In genomic region chr9:121718792-121719318, GRCm38 (mm10) we compare ENCODE assay signal across 8 mouse cellular contexts. TPM values are rescaled to one million over a fixed set of nuclear protein-coding genes. Genes with fewer than 3 reads are reported as not detected.
DNase-seq lines count a peak whose midpoint lies in the region; ATAC-seq and TF ChIP-seq lines count a peak whose summit lies in the region.

Gene Nktr (plus strand): TSS chr9:121719169.

- H3K79me3 ChIP-seq in C2C12 (ENCODE audit: low read depth) = peaks cover 40% of the 10 kb centered on the region

- ATAC-seq in heart, embryonic 11.5 days (replicated peaks; ENCODE audit: insufficient number of reproducible peaks, low FRiP score, low TSS enrichment) = peak; percentile 99
- ATAC-seq in kidney, embryonic 16.5 days (ENCODE audit: low FRiP score, low TSS enrichment) = peak; percentile 99

- peak; percentile 70 for TF ChIP-seq POLR2A in brain, embryonic 14.5 days (IDR thresholded peaks at IDR 0.05; ENCODE audit: borderline replicate concordance, extremely low read depth, insufficient read depth, insufficient read length, poor library complexity, severe bottlenecking)
- TF ChIP-seq POLR2A in liver, adult 2 months (IDR thresholded peaks at IDR 0.05; ENCODE audit: extremely low read depth, insufficient read depth, low read length) = peak; percentile 66
- TF ChIP-seq POLR2A in myocyte (IDR thresholded peaks at IDR 0.05; ENCODE audit: insufficient read length, low read depth) = peak; percentile 85

- no peaks in the 10 kb centered on the region for H3K27me3 ChIP-seq in C2C12 (ENCODE audit: control insufficient read depth, insufficient read depth, insufficient read length)
- no peaks in the 10 kb centered on the region for H3K27me3 ChIP-seq in erythroblast, embryonic 14.5 days (ENCODE audit: control insufficient read depth)
- H3K27me3 ChIP-seq in heart, embryonic 11.5 days (ENCODE audit: control insufficient read depth, insufficient read depth, low read length) = no peaks in the 10 kb centered on the region
- no peaks in the 10 kb centered on the region for H3K27me3 ChIP-seq in kidney, embryonic 16.5 days (ENCODE audit: insufficient read depth, low read length)
- no peaks in the 10 kb centered on the region for H3K27me3 ChIP-seq in liver, adult 2 months (ENCODE audit: control insufficient read depth, insufficient read depth, low read length)
- H3K27me3 ChIP-seq in myocyte (ENCODE audit: control insufficient read depth, insufficient read depth, insufficient read length) = no peaks in the 10 kb centered on the region
- H3K27me3 ChIP-seq in splenic B cell, adult 2 months (ENCODE audit: control insufficient read depth, insufficient read depth, low read length, poor library complexity, severe bottlenecking) = no peaks in the 10 kb centered on the region

- peaks cover 13% of the 10 kb centered on the region for H3K36me3 ChIP-seq in C2C12 (ENCODE audit: control insufficient read depth, insufficient read depth)
- H3K36me3 ChIP-seq in erythroblast, embryonic 14.5 days (ENCODE audit: control insufficient read depth) = peaks cover 15% of the 10 kb centered on the region
- no peaks in the 10 kb centered on the region for H3K36me3 ChIP-seq in heart, embryonic 11.5 days (ENCODE audit: control insufficient read depth, insufficient read depth, low read length)
- H3K36me3 ChIP-seq in kidney, embryonic 16.5 days (ENCODE audit: insufficient read depth, low read length) = 0 out of 2 replicates have a peak, but pooled peaks cover under 1% of the 10 kb centered on the region
- no peaks in the 10 kb centered on the region for H3K36me3 ChIP-seq in liver, adult 2 months (ENCODE audit: control insufficient read depth, insufficient read depth, low read length)
- H3K36me3 ChIP-seq in myocyte (ENCODE audit: control insufficient read depth, insufficient read depth) = no peaks in the 10 kb centered on the region
- H3K36me3 ChIP-seq in splenic B cell, adult 2 months (ENCODE audit: control insufficient read depth, insufficient read depth, low read length, poor library complexity, severe bottlenecking) = no peaks in the 10 kb centered on the region

- H3K4me3 ChIP-seq in C2C12 (ENCODE audit: insufficient read depth, poor library complexity, severe bottlenecking) = peak within 1 kb of the TSS; percentile 63
- H3K4me3 ChIP-seq in erythroblast, embryonic 14.5 days (replicated peaks) = peak within 1 kb of the TSS; percentile 72
- H3K4me3 ChIP-seq in heart, embryonic 11.5 days (ENCODE audit: low read depth, low read length) = peak within 1 kb of the TSS; percentile 81
- H3K4me3 ChIP-seq in kidney, embryonic 16.5 days (ENCODE audit: low read length) = peak within 1 kb of the TSS; percentile 91
- H3K4me3 ChIP-seq in liver, adult 2 months (ENCODE audit: insufficient read depth, low read depth, low read length) = peak within 1 kb of the TSS; percentile 83
- H3K4me3 ChIP-seq in myocyte = peak within 1 kb of the TSS; percentile 80

- under 1% methylated on average over 56 of the region's 61 CpGs for WGBS in heart, embryonic 11.5 days (ENCODE audit: insufficient replicate concordance)
- WGBS in kidney, embryonic 16.5 days = under 1% methylated on average over 51 of the region's 61 CpGs
- under 1% methylated on average over 57 of the region's 61 CpGs for WGBS in liver, adult 2 months

- H3K79me2 ChIP-seq in C2C12 (ENCODE audit: control insufficient read depth, insufficient read depth) = peaks cover 47% of the 10 kb centered on the region
- peaks cover 2% of the 10 kb centered on the region; the same call in 1 of the 2 replicates for H3K79me2 ChIP-seq in liver, adult 2 months (ENCODE audit: control insufficient read depth, insufficient read depth, low read length)
- peaks cover 44% of the 10 kb centered on the region for H3K79me2 ChIP-seq in myocyte (ENCODE audit: control insufficient read depth, insufficient read depth)

- TF ChIP-seq CTCF in C2C12 (IDR thresholded peaks at IDR 0.05; ENCODE audit: control insufficient read depth, insufficient read depth, insufficient read length) = no peak
- TF ChIP-seq CTCF in brain, embryonic 14.5 days (IDR thresholded peaks at IDR 0.05; ENCODE audit: borderline replicate concordance, extremely low read depth, insufficient read depth, insufficient read length) = no peak
- TF ChIP-seq CTCF in liver, adult 2 months (IDR thresholded peaks at IDR 0.05; ENCODE audit: low read depth, low read length) = peak; percentile 18; the same call in 1 of the 2 replicates

- H3K9ac ChIP-seq in heart, embryonic 11.5 days (ENCODE audit: low read depth, low read length) = peak within 1 kb of the TSS; percentile 93
- H3K9ac ChIP-seq in kidney, embryonic 16.5 days (replicated peaks; ENCODE audit: low read length) = peak within 1 kb of the TSS; percentile 98
- peak within 1 kb of the TSS; percentile 90 for H3K9ac ChIP-seq in liver, adult 2 months (ENCODE audit: low read depth, low read length)

- H3K4me2 ChIP-seq in heart, embryonic 11.5 days = peak within 1 kb of the TSS; percentile 88
- peak within 1 kb of the TSS; percentile 97 for H3K4me2 ChIP-seq in kidney, embryonic 16.5 days (replicated peaks; ENCODE audit: low read depth, low read length)
- H3K4me2 ChIP-seq in myocyte (ENCODE audit: low read depth) = peak within 1 kb of the TSS; percentile 90

- H3ac ChIP-seq in C2C12 (ENCODE audit: control insufficient read depth, insufficient read length, low read depth) = peak within 1 kb of the TSS; percentile 97
- H3ac ChIP-seq in myocyte (ENCODE audit: control insufficient read depth, insufficient read length) = peak within 1 kb of the TSS; percentile 68

- peaks cover 42% of the 10 kb centered on the region for H3K4me1 ChIP-seq in erythroblast, embryonic 14.5 days (ENCODE audit: control insufficient read depth)
- peaks cover 7% of the 10 kb centered on the region for H3K4me1 ChIP-seq in heart, embryonic 11.5 days (ENCODE audit: control insufficient read depth, insufficient read depth, low read length)
- H3K4me1 ChIP-seq in kidney, embryonic 16.5 days (ENCODE audit: insufficient read depth, low read length) = peaks cover 11% of the 10 kb centered on the region
- peaks cover 10% of the 10 kb centered on the region for H3K4me1 ChIP-seq in liver, adult 2 months (ENCODE audit: control insufficient read depth, insufficient read depth, low read length)

- peaks cover 2% of the 10 kb centered on the region; the same call in 1 of the 2 replicates for H3K9me3 ChIP-seq in erythroblast, embryonic 14.5 days (ENCODE audit: control insufficient read depth, low read length)
- no peaks in the 10 kb centered on the region for H3K9me3 ChIP-seq in heart, embryonic 11.5 days (replicated peaks; ENCODE audit: control insufficient read depth, low read length)
- peaks cover 5% of the 10 kb centered on the region; the same call in 1 of the 2 replicates for H3K9me3 ChIP-seq in kidney, embryonic 16.5 days (ENCODE audit: low read length)

- H3K27ac ChIP-seq in heart, embryonic 11.5 days (ENCODE audit: low read depth, low read length) = peak within 1 kb of the TSS; percentile 96
- H3K27ac ChIP-seq in kidney, embryonic 16.5 days (ENCODE audit: low read length) = peak within 1 kb of the TSS; percentile 97
- H3K27ac ChIP-seq in liver, adult 2 months (replicated peaks; ENCODE audit: insufficient read depth, low read depth, low read length) = peak within 1 kb of the TSS; percentile 92

- peak; percentile 99 for DNase-seq in brain, embryonic 14.5 days (ENCODE audit: low read depth)
- DNase-seq in liver, adult 2 months (ENCODE audit: extremely low read depth, low read depth, low spot score) = peak; percentile 92
- DNase-seq in splenic B cell, adult 2 months (ENCODE audit: low read depth, low spot score) = peak; percentile 99

TF ChIP-seq in C2C12, 6 proteins besides CTCF, POLR2A, EP300 and RAD21:
- TF ChIP-seq CEBPB (IDR thresholded peaks at IDR 0.05; ENCODE audit: low read depth) = no peak
- no peak for TF ChIP-seq MYOD1 (IDR thresholded peaks at IDR 0.05; ENCODE audit: control insufficient read depth, insufficient read length, low read depth)
- peak; percentile 92 for TF ChIP-seq MAX (IDR thresholded peaks at IDR 0.05)

TF ChIP-seq in myocyte, 11 proteins besides CTCF, POLR2A, EP300 and RAD21:
- no peak for TF ChIP-seq MYOG (IDR thresholded peaks at IDR 0.05; ENCODE audit: control insufficient read depth in 1 of 3, insufficient read depth in 1 of 3, insufficient read length in 2 of 3, low read depth in 2 of 3)
- no peak for TF ChIP-seq MAX (IDR thresholded peaks at IDR 0.05; ENCODE audit: low read depth)
- peak; percentile 89 for TF ChIP-seq POLR2AphosphoS2 (IDR thresholded peaks at IDR 0.05; ENCODE audit: insufficient read length, low read depth)
- no peak for TF ChIP-seq USF1 (IDR thresholded peaks at IDR 0.05; ENCODE audit: low read depth)
- peak; percentile 73 for TF ChIP-seq SRF (IDR thresholded peaks at IDR 0.05; ENCODE audit: control insufficient read depth, insufficient read length, low read depth)
TF ChIP-seq in myocyte: peak in this region for 2.

RNA-seq across cellular contexts. Expression of gene Nktr, which starts in this region (rescaled TPM):
- polyA plus RNA-seq in C2C12 (2012; fragmentation: generic; extraction: Trizol) = 10.7 TPM
- polyA plus RNA-seq in brain, embryonic 14.5 days (2012; rRNA removed) = 165 and 197 TPM in 2 replicates
- polyA plus RNA-seq in erythroblast, embryonic 14.5 days (2012) = 1.1 and 1.8 TPM in 2 replicates
- polyA plus RNA-seq in heart, embryonic 11.5 days (2014; fragmentation: Nextera tagmentation; extraction: Ambion mirVana) = 46.8 and 64.6 TPM in 2 replicates
- polyA plus RNA-seq in kidney, embryonic 16.5 days (2015; fragmentation: Nextera tagmentation; extraction: Ambion mirVana) = 46.1 and 57.5 TPM in 2 replicates
- total RNA-seq in liver, adult 2 months (2014; rRNA removed) = 36.7 and 38.4 TPM in 2 replicates
- 13.0 and 27.2 TPM in 2 replicates for polyA plus RNA-seq in liver, adult 2 months (2012; rRNA removed)
- 9.0 TPM for polyA plus RNA-seq in myocyte (2012; fragmentation: generic; extraction: Trizol)

Comparison
In these comparisons a context has a peak if more than half of its experiments do, and no peak if none do; other contexts are left out.
1. Peak in every context shown above with its lines: DNase-seq, ATAC-seq, H3K4me3 ChIP-seq and H3K27ac ChIP-seq.